Mouse (Mus musculus): ENCODE data around the gene Galnt5. TPM values are rescaled to one million over a fixed set of nuclear protein-coding genes. Genes with fewer than 3 reads are reported as not detected.

Gene Galnt5
- polyA plus RNA-seq, 1 experiment from 2014 or later: not detected

DNA sequence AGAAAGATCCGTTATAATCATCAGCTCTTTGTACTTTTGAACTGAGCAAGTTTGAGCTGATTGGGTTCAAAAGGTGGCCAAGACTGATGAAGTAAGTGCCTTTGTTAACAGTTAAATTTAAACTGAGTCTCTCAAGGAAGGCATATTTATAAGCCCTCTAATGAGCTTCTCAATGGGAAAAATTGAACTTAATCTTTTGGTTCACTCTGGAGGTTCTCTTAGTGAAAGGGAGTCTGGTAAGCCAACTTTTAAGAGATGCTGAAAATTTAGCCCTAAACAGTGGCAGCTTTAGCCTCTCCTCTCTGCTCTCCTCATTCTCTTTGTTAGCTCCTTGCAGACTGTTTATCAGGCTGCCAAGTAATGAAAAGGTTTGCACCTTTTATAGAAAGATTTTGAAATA, 97.1 kb downstream of the Galnt5 start:
- Histone ChIP-seq H3K27me3 (ENCODE audit: control insufficient read depth, insufficient read depth, low read length) (no peaks in the 10 kb centered on the region), H3K36me3 (ENCODE audit: control insufficient read depth, insufficient read depth, low read length) (no peaks in the 10 kb centered on the region), H3K27ac (ENCODE audit: low read depth, low read length) (no peak overlapping the region), H3K9ac (replicated peaks; ENCODE audit: low read depth, low read length) (no peak overlapping the region), H3K4me2 (ENCODE audit: low read depth, low read length) (no peak overlapping the region), H3K4me1 (ENCODE audit: control insufficient read depth, insufficient read depth, low read length) (no peaks in the 10 kb centered on the region), H3K4me3 (ENCODE audit: low read depth, low read length) (no peak overlapping the region), H3K9me3 (ENCODE audit: control insufficient read depth, low read length) (no peaks in the 10 kb centered on the region)
- 31% methylated on average over 1 of the region's 1 CpGs for WGBS
- no peak for ATAC-seq (ENCODE audit: low read depth)

Other genes with a start within 250 kb of the Galnt5 start
- gene Ermn, start 55.0 kb downstream of the Galnt5 start, polyA plus RNA-seq (2014; fragmentation: Nextera tagmentation; extraction: Ambion mirVana): 0.44 and 0.56 TPM in 2 replicates
- gene Cytip, start 197.6 kb downstream of the Galnt5 start, polyA plus RNA-seq (2014; fragmentation: Nextera tagmentation; extraction: Ambion mirVana): 0.33 TPM in 1 of 2 replicates, not detected in the other

Measured in neural tube, embryonic 14.5 days (tissue).